Mouse (Mus musculus) layer of hippocampus, adult 8-10 months (tissue): Measurements from ENCODE around the gene Prtn3. TPM values are rescaled to one million over a fixed set of nuclear protein-coding genes. Genes with fewer than 3 reads are reported as not detected.

Source experiments
- DNase-seq, 2 experiments: peaks; one replicate each; pipeline ENCODE4 v3.0.0; 2022; ENCODE audit warnings: low spot score in 2 of 2
- total RNA-seq, 4 experiments: library from RNA; stranded (reverse); gene quantifications; 2 replicates each; pipeline ENCODE4 v1.2.4; 2022

Gene Prtn3
- total RNA-seq, 4 experiments from 2014 or later: 1.2 to 2.3 (median 1.5) TPM

DNA sequence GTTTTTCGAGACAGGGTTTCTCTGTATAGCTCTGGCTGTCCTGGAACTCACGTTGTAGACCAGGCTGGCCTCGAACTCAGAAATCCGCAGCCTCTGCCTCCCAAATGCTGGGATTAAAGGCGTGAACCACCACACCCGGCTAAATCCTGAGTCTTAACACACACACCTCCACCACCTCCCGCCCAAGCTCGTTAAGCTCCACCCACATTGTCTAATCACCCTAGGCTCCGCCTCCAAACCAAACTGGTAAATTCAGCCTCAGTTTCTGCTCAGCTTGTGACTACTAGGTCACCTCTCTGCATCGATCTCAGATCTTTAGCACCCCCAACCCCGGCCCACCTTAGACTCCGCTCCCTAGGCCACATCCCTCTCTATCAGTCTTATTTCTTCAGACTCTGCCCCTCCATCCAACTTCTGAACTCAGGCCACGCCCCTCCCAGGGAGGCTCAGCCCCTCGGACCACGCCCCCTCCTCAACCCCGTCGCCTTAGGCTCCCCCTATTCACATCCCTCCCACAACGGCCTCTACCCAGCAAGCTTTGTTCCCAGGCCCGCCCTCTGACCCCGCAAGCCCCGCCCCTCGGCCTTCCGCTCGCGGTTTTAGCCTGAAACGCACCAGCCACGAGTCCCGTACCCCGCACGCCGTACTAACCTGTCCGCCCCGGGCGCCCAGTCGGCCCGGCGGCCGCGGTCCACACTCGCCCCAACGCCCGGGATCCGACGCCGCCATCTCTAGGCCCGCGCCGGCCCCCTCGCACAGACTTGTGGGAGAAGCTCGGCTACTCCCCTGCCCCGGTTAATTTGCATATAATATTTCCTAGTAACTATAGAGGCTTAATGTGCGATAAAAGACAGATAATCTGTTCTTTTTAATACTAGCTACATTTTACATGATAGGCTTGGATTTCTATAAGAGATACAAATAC, 34.2 kb downstream of the Prtn3 start, which contains the start of gene Med16:
Med16 (minus strand) TSS at position 757 of the 925 bp plus-strand sequence.
- DNase-seq: peak; percentile 94

DNA sequence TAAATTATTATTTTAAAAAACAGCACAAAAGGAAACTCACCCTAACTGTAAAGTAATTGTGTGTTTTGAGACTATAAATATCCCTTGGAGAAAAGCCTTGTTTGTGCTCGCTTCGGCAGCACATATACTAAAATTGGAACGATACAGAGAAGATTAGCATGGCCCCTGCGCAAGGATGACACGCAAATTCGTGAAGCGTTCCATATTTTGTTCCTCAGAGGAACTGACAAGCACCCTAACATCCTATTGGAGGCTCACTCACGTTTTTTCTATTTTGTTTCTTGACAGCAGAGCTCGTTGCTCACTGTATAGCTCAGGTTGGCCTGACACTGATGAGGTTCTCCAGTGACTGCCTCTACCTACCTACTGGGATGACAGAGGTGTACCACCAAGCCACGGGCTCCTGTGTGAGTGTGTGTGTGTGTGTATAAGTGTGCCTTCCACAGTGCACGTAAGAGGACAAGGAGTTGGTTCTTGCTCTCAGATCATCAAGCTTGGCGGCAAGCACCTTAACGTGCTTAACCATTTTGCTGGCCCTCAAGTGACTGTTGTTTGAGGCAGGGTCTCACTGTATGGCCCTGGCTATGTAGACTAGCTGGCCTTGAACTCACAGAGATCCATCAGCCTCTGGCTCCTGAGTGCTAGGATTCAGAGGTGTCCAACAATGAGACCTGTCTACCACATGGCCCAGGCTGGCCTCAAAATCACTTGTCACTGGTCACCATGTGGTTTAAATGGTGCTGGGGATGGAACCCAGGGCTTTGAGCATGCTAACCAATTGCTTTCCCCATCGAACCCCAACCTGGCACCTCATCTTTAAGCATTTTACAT, 35.0 kb downstream of the Prtn3 start:
- DNase-seq: peak; percentile 69

DNA sequence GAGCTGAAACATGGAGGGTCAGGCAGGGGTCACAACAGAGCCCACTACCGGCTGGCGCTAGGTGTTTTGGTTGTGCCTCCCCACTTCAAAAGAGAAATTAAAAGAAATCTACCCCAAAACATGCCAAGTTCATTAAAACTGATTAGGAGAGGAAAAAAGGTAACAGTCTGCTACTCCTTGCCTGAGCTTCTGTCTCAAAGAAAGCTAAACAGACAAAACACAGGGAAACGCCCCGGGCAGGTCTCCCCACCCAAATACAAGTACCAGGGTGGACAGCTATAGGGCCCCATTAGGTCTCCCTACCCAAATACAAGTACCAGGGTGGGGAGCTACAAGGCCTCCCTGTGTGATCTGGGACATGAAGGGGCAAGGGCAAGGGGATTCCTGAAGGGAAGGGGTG, 36.3 kb downstream of the Prtn3 start, which contains the start of gene Gm26602:
Gm26602 (plus strand) TSS at position 301 of the 400 bp plus-strand sequence.
- DNase-seq: no peak

DNA sequence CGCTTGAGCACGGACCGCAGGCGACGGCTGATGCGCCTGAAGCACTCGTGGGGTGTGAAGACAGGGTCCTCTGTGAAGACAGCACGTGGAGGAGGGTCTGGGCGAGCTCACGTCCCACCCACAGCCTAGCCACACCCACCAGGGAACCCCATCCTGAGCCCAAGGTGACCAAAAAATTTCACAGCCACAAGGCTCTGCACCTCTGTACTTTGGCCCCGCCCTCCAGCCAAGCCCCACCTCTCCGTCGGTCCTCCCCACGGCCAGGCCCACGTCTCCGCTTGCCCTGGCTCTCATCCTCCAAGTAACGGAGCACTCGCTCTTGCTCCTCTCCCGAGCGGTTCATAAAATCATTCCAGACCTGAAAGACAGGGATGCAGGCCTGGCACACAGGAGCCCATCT, 38.1 kb downstream of the Prtn3 start:
- DNase-seq: no peak

DNA sequence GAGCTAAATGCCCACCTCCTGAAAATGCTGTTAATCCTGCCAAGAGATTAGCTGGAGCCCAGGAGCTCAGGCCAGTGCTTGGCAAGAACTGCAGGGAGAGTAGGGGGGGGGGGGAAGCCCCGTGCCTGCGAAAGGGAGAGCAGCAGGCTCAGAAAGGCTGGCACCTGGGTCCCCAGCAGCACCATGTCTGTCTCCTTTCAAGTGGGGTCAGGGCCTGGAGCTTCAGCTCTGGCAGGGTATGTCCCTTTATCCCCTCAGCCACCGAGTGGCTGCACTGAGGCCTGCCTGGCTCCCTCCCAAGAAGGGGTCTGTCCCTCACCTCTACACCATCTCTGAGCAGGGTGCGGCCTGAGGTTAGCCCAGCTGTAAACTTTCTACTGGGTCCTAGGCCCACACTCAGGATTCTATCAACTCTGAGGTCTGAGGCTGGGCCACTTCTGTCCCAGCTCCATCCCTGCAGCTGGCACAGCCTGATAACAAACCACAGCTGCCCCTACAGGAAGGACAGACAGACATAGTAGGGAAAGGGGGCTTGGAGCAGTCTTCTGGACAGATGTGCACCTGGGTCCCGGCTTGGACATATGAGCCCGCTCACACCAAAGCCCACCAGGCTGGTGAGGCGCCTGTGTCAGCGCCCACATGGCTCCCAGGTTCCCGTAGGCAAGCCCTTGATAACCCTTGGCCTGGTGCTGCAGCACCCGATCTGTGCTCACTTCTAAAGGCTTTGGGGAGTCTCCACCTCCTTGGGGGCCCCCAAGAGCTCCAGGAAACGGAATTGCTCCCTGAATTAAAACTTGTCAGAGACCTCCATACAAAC, 40.1 kb downstream of the Prtn3 start:
- no peak for DNase-seq

DNA sequence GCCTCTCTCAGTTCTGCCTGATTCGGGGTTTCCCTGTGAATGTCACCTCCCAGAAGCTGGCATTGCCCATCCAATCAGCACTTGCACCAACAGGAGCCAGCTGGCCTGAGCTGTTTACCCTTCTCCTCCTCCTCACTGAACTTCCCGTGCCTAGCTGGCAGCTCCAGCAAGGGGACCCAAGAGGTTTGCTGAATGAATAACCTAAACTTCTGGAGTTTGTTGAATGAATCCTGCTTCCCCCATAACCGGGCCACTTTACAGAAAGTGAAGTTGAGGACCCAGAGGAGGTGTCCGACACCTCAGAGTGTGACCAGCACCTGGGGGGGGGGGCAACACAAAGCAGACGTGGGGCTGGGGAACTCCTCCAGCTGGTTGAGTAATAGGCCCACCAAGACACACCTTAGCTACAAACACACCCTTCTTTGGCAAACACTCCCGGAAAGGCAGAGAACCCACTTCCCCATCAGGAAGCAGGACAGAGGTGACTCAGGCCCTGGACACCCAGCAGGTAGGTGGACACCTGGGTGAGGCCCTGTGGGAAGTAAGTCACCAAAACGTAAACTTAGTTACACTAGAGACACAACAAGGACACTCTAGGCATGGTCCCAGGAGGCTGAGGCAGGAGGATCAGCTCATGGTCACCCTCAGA, 40.8 kb downstream of the Prtn3 start:
- no peak for DNase-seq

DNA sequence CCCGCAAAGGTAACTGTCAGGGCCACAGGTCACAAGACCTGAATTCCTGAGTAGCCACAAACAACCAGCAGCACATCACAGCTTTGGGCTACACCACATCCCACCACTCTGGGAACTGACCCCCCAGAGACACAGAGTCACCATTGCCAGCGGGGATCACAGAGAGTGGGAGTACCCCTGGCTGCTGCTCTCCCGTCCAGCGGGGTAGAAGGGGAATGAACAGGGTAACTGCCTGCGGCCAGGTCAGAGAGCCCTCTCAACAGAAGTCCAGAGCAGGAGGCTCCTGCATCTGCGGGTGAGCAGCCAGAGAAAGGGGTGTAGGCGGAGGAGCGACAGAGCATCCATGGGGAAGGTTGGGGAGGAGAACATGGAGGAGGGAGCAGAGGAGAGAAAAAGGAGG, 41.8 kb downstream of the Prtn3 start:
- no peak for DNase-seq

DNA sequence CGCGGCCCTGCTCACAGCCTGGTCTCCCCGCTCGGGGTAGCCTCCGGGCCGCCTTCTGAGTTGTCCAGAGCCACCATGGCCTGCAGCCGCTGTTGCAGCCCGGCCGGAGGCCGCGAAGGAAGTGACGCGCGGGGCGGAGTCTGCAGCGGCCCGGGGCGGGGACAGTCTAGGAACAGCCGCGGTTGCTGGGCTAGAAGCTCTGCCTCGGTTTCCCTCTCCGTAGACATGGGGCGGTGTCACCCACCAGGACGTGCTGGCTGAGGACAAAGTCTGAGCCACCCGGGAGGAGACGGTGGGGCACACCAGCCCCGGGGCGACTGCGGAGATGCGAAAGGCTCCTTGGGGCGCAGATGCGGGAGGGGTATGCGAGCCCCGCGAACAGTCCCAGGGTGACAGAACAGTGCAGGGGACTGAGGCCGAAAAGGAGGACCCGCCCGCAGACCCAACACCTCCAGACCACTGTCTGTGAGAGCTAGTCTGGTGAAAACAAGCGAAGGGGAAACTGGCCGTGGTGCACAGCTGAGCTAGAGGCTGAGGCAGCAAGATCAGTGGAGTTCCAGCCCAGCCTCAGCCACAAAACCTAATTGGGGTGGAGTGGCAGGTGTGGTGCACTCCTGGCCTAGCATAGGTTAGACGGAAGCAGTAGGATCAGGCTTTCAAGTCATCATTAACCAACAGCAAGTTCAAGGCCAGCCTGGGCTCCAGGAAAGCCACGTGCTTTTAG, 42.7 kb downstream of the Prtn3 start, which contains the start of gene Kiss1r:
Kiss1r (plus strand) TSS at position 164 of the 724 bp plus-strand sequence.
- peak; percentile 60 to 77 for DNase-seq

DNA sequence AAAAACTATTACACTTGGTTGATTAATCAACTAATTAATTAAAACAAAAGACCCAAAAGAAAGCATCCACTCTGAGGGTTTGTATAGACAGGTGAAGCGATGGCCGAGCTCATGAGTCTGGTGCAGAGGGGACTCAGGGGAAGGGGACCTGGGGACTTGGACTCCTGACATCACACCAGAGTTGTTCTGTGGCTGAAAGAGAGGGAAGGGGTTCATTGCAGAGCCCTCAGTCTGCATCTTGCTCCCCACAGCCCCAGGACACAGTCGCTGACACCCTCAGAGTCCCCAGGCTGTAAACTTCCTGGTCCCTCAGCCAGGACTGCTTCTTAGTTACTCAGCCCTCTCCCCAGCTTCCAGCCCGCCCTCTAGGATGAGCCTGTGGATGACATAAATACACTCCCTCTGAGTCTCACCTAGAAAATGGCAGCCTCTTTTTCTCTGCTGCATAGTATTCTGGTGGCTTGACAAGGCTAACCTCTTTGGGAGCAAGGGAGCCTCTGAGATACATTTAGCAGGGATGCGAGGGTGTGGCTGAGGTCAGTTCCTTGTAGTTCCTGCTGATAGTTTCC, 43.3 kb downstream of the Prtn3 start:
- DNase-seq: no peak

DNA sequence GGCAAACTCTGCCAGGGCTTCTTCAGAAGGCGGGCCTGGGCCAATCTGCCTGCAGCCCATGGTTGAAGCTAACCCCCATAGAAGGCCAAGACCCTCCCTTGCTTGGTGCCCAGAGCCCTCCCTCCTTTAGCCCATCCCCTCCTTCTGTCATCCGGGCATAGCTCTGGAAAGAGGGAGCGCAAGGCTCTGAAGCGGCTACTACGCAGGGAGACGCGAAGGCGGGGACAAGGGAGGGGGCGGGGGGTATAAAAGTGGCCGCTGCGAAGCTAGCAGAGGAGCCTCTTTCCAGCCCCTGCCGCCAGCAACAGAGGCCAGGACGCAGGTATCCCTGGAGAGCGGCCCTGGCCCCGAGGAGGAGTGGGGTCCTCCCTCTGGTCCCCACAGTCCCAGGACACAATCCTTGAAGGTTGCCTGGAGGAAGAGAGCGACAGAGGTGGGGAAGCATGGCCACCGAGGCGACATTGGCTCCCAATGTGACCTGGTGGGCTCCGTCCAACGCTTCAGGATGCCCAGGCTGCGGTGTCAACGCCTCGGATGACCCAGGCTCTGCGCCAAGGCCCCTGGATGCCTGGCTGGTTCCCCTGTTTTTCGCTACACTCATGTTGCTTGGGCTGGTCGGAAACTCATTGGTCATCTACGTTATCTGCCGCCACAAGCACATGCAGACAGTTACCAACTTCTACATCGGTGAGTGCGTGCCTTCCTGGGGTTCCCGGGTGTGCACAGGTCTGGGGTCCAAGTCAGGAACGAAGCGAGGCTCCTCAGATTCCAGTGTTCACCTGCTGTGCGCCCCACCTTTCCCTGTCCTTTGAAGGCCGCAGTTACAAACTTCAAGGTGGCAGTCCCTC, 44.2 kb downstream of the Prtn3 start:
- DNase-seq: no peak

DNA sequence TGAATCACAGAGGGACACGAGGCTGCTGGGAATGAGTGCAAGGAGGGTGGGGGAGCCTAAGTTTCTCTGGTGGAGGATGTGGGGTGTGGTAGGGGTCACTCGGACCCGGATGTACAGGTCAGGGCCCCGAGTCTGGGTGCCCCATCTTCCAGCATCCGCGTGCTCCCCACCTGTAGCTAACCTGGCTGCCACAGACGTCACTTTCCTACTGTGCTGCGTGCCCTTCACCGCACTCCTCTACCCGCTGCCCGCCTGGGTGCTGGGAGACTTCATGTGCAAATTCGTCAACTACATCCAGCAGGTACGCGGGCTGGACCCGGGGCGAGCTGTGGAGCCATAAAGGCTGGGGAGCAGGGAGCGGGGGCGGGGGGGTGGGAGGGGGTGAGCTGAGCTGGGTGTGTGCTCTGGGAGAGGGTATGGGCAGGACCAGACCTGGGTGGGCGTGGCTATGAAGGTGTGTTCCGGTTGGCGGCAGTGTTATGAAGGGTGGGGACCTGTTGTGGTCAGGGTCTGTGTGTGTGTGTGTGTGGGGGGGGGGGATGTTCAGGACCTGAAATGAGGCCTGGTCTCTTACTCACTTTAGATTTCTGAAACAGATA, 45.1 kb downstream of the Prtn3 start:
- no peak for DNase-seq

DNA sequence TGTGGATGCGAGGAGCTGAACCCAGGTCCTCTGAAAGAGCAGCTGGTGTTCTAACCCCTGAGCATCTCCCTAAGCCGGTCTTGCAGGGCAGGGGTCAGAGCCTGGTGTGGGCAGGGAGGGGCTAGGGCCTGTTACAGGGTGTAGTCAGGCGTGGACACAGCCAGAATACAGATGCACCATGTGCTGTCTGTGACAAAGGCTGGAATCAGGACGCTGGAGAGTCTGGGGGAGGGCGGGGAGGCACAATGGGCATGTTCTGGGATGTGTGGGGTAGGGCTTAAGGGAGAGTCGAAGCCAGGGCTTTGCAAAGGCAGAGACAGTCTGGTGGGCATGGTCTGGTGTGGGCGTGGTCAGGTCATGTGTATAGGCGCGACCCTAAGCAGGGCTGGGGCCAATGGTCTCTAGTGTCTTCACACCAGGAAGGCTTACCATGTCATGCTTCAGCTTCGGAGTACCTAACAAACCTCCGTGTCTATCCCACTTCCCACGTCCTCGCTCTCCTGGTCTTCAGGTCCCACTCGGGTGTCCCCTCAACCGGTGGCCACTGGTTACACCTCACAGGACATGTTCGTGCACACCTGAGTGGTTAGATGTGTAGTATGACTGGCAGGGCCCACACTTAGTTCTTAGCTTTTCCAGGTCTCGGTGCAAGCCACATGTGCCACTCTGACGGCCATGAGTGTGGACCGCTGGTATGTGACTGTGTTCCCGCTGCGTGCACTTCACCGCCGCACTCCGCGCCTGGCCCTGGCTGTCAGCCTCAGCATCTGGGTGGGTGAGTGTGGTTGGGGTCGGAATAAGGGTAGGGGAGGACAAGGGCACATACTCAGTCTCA, 46.0 kb downstream of the Prtn3 start:
- DNase-seq: no peak

DNA sequence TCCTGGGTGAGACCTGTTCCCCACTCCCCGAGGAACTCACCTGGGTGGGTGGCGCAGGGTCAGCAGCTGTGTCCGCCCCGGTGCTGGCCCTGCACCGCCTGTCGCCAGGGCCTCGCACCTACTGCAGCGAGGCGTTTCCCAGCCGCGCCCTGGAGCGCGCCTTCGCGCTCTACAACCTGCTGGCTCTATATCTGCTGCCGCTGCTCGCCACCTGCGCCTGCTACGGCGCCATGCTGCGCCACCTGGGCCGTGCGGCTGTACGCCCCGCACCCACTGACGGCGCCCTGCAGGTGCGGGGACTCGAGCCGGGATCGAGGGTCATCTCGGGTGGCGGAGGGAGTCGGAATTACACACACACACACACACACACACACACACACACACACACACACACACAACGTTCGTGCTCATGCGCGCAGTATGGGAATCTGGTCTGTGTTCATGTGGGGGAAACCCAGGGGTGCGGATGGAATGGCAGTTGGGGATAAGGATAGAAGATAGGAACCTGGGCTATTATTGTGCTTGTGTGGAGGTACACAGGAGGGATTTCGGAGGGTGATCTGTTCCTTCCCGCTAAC, 46.8 kb downstream of the Prtn3 start, which contains the start of gene R3hdm4:
R3hdm4 (minus strand) TSS at position 251 of the 578 bp plus-strand sequence.
- DNase-seq: no peak

DNA sequence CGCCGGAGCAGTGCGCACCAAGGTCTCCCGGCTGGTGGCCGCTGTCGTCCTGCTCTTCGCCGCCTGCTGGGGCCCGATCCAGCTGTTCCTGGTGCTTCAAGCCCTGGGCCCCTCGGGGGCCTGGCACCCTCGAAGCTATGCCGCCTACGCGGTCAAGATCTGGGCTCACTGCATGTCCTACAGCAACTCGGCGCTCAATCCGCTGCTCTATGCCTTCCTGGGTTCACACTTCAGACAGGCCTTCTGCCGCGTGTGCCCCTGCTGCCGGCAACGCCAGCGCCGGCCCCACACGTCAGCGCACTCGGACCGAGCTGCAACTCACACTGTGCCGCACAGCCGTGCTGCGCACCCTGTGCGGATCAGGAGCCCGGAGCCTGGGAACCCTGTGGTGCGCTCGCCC, 47.3 kb downstream of the Prtn3 start:
- DNase-seq: no peak

DNA sequence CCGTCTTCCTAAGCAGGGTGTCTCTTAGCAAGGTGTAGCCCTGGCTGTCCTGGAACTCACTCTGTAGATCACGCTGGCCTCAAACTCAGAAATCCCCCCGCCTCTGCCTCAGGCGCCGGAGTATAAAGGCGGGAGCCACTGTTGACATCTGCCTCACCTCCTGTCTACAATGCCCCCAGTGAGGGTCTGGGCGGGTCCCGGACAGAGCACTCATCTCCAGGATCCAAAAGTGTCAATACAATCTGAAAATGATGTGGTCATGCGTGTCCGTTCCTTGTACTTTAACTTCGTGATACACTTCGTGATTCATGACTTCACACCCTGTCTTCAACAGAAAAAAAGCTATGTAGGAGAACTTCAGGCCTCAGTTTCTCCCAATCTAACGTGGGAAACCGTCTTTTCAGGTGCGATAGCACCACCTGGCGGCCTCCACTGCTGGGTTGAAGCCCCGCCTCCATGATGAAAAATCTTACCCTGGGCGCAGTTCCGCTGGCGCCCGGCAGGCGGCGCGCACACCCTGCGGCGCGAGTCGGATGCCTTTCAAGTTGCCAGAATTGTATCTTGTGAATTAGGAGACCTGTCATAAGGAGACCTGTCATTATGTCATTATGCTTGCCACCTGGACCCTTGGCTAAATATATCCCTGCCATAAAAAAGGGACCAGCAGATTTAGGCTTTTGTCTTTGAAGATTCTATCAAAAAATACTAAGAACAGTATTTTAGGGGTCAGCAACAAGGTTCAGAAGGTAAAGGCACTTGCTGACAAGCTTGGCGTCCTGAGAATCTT, 50.9 kb downstream of the Prtn3 start:
- peak; percentile 88 to 98 for DNase-seq
